Mouse (Mus musculus): ENCODE results near the gene Fam241a. TPM values are rescaled to one million over a fixed set of nuclear protein-coding genes. Genes with fewer than 3 reads are reported as not detected.

The Fam241a gene
- 10 to 100 TPM; 22.1 to 24.2 TPM for total RNA-seq (2023)

DNA sequence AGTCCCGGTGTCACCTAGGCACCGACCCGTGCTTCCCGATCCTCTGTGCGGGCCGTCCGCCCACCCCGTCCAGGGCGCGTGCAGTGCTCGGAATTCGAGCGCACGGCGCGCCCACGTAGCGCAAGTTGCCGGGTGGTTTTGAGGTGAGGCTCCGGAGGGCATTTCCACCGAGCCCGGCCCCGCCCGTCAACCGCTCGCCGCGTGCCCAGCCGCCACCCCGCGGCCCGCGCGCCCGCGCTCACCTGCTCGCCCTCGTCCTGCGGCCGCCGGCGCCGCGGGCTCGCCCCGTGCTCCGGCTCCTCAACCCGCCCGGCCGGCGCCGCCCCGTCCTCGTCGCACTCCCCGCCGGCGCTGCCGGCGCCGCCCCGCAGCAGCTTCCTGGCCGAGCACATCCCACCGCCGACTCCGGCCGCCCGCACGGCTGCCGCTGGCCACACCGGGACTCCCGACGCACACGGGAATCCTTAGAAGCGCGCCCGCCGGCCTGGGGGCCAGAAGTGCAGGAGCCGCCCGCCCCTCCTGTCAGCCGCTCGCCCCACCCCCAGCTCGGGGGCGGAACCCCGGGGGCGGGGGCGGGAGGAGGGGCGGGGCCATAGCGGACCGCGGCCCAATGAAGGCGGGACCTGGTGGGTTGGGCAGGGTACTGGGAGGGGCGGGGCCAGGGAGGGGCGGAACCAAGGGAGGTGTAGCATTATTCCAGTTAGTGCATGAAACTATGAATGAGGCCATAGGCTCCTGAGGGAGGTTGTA is at the start of gene Fam241a:
TSS of gene Fam241a (minus strand) at position 533 of the 750 bp plus-strand sequence.

DNA sequence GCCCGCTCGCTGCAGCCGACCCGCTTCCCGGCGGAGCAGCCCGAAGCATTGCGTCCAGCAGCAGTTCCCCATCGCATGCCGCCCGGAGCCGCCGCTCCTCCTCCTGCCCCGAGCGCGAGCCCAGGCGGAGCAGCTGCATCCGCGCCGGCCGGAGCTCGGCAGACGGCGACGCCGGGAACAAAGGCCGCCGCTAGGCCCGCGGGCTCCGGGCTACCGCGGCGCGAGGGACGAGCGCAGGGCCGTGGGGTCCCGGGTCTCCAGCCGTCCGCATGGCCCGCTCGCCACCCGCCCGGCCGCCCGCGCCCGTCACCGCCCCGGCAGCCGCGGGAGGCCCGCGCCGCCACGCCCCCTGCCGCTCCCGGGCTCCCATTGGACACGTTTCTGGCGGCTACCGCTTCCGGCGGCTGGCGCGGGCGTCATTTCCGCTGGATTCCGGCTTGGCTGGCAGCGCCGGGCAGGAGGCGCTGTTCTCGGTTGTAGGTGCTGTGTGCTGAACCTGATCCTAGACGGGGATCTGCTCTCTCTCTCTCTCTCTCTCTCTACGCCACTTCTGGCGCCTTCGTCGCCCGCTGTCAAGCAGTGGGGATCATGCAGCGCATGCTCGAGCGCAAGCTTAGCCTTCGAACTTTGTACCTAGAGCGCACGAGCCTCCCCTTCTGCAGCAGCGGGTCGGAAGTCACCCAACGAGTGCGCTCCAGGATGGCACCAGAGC is 58.8 kb downstream of the Fam241a start, which contains the start of gene Ap1ar:
TSS of gene Ap1ar (minus strand) at position 370 of the 712 bp plus-strand sequence.

Other genes with a start within 250 kb of the Fam241a start
- gene Alpk1, start 115.8 kb downstream of the Fam241a start, total RNA-seq (2023) = 10 to 100 TPM; 47.5 to 59.1 TPM
- gene Tifa, start 106.5 kb downstream of the Fam241a start, total RNA-seq (2023) = 10 to 100 TPM; 29.8 to 45.0 TPM
- gene Ap1ar, start 58.8 kb downstream of the Fam241a start, total RNA-seq (2023) = 10 to 100 TPM; 16.5 to 18.0 TPM